Mouse (Mus musculus) limb, embryonic 11.5 days (tissue): ENCODE results near the gene Cpsf4l. TPM values are rescaled to one million over a fixed set of nuclear protein-coding genes. Genes with fewer than 3 reads are reported as not detected.

Source experiments
- ATAC-seq: fragments of 200-750 bp; cut with Nextera tagmentation; 2 replicates; pipeline ENCODE4 v1.8.0; 2017; ENCODE audit warnings: low read depth; ENCODE audit not compliant: insufficient number of reproducible peaks, low FRiP score, low TSS enrichment
- DNase-seq: peaks from one replicate; pipeline ENCODE4 v3.0.0-alpha.2; 2015; ENCODE audit warnings: low spot score
- H3K27ac ChIP-seq: fragments of 300-500 bp; sonication (generic); replicated peaks from 2 replicates; pipeline ENCODE4 v1.5.1; 2014; ENCODE audit warnings: low read depth, mild to moderate bottlenecking, low read length
- H3K27me3 ChIP-seq: fragments of 300-500 bp; sonication (generic); 2 replicates; pipeline ENCODE4 v1.6.1; 2014; ENCODE audit warnings: mild to moderate bottlenecking, low read length, mixed read lengths; ENCODE audit not compliant: control insufficient read depth, insufficient read depth
- H3K36me3 ChIP-seq: fragments of 300-500 bp; sonication (generic); 2 replicates; pipeline ENCODE4 v1.6.1; 2014; ENCODE audit warnings: mild to moderate bottlenecking, low read length, moderate library complexity, mixed read lengths; ENCODE audit not compliant: control insufficient read depth, insufficient read depth
- H3K4me1 ChIP-seq: fragments of 300-500 bp; sonication (generic); 2 replicates; pipeline ENCODE4 v1.6.1; 2014; ENCODE audit warnings: low read length, mixed read lengths; ENCODE audit not compliant: control insufficient read depth, insufficient read depth
- H3K4me2 ChIP-seq: fragments of 300-500 bp; sonication (generic); 2 replicates; pipeline ENCODE4 v1.6.1; 2014; ENCODE audit warnings: low read depth, mild to moderate bottlenecking, moderate library complexity; ENCODE audit not compliant: severe bottlenecking
- H3K4me3 ChIP-seq: fragments of 300-500 bp; sonication (generic); 2 replicates; pipeline ENCODE4 v1.5.1; 2014; ENCODE audit warnings: low read depth, low read length
- H3K9ac ChIP-seq: fragments of 300-500 bp; sonication (generic); 2 replicates; pipeline ENCODE4 v1.6.1; 2014; ENCODE audit warnings: mild to moderate bottlenecking, low read length
- H3K9me3 ChIP-seq: fragments of 300-500 bp; sonication (generic); 2 replicates; pipeline ENCODE4 v1.6.1; 2016; ENCODE audit warnings: low read length; ENCODE audit not compliant: control insufficient read depth
- WGBS: fragments of 180-500 bp; shearing (Covaris S2); extraction: QIAGEN DNeasy Blood & Tissue Kit; methylation state at CpG from one replicate; pipeline ENCODE4 v1.1.7; 2014; 5-methylcytosine and 5-hydroxymethylcytosine counted together
- polyA plus RNA-seq: library from polyadenylated mRNA; unstranded; fragments of >200 nt; fragmentation: Nextera tagmentation; extraction: Ambion mirVana; gene quantifications from 2 replicates; pipeline ENCODE4 v1.2.1, GENCODE M21; 2014

Cpsf4l gene
- polyA plus RNA-seq, 1 experiment from 2014 or later = 0.51 TPM

GRCm38 (mm10) chr11:113730879-113731278 is 21.1 kb upstream of the Cpsf4l start:
- WGBS = 74% methylated on average over 3 of the region's 3 CpGs

GRCm38 (mm10) chr11:113729917-113730316 is 20.1 kb upstream of the Cpsf4l start:
- Histone ChIP-seq H3K4me2 (no peak overlapping the region), H3K9me3 (no peaks in the 10 kb centered on the region), H3K4me3 (no peak overlapping the region), H3K4me1 (peaks cover 40% of the 10 kb centered on the region), H3K27me3 (no peaks in the 10 kb centered on the region), H3K36me3 (peaks cover 28% of the 10 kb centered on the region), H3K9ac (no peak overlapping the region), H3K27ac (no peak overlapping the region)
- DNase-seq (no peak), ATAC-seq (no peak)
- 50% methylated on average over 8 of the region's 8 CpGs for WGBS

More at GRCm38 (mm10) chr11:113730879-113731278, 21.1 kb upstream of the Cpsf4l start:
- H3K27me3 ChIP-seq = no peaks in the 10 kb centered on the region
- H3K27ac ChIP-seq = no peak overlapping the region
- DNase-seq (no peak), ATAC-seq (no peak)
- peaks cover 25% of the 10 kb centered on the region for H3K36me3 ChIP-seq
- no peak overlapping the region for H3K4me2 ChIP-seq
- no peak overlapping the region for H3K9ac ChIP-seq
- H3K4me3 ChIP-seq = no peak overlapping the region
- no peaks in the 10 kb centered on the region for H3K9me3 ChIP-seq
- peaks cover 42% of the 10 kb centered on the region for H3K4me1 ChIP-seq

DNA sequence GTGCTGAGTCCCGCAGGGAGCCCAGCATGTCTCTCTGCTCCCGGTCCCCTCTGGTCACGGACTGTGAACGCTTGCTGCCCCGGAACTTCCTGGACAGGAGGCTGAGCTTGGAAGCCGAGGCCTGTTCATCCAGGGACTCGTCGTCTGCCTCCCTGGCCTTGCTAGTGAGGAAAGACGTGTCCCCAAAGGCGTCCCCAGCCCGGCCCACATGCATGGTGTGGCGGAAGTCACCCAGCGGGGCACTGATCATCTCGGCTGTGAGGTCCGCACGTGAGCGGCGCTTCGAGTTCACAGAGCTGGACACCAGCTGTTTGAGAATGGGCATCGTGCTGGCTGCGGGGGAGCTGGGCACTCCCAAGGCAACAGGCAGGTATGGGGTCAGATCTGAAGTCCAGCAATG is 19.4 kb upstream of the Cpsf4l start:
- peaks cover 28% of the 10 kb centered on the region for H3K36me3 ChIP-seq

DNA sequence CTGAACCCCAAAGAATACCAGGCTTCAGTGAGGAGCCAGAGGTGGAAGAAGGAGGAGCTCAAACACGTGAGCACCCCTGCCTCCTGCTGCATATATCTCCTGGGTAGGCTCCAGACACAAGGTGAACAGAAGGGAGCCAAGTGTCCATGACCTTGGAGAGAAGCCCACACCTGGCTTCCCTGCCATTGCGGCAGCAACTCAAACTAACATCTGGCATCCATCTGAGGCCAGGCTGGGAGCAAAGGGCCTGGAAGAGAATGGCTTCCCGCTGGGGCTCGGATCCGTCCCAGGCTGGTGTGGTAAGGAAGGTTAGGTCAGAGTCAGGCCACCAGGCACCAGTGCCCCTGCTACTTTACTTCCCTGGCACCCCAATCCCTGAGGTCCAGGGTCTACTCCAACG is 18.2 kb upstream of the Cpsf4l start:
- 16% methylated on average over 6 of the region's 6 CpGs for WGBS
- DNase-seq = peak; percentile 75
- no peaks in the 10 kb centered on the region for H3K27me3 ChIP-seq
- H3K27ac ChIP-seq = peak overlapping the region; percentile 17
- H3K4me1 ChIP-seq = peaks cover 38% of the 10 kb centered on the region
- H3K4me2 ChIP-seq = no peak overlapping the region
- peaks cover 28% of the 10 kb centered on the region for H3K36me3 ChIP-seq
- no peaks in the 10 kb centered on the region for H3K9me3 ChIP-seq
- ATAC-seq = peak; percentile 13; the same call in 1 of the 2 replicates
- H3K4me3 ChIP-seq = no peak overlapping the region
- no peak overlapping the region for H3K9ac ChIP-seq

More for the DNA sequence above, 19.4 kb upstream of the Cpsf4l start:
- no peak overlapping the region for H3K4me3 ChIP-seq
- no peaks in the 10 kb centered on the region for H3K27me3 ChIP-seq
- no peak overlapping the region for H3K9ac ChIP-seq
- 0 out of 2 replicates have a peak overlapping the region, but pooled peaks have one; percentile 10 for H3K27ac ChIP-seq
- no peak for ATAC-seq
- no peak overlapping the region for H3K4me2 ChIP-seq
- no peak for DNase-seq
- 87% methylated on average over 21 of the region's 21 CpGs for WGBS
- no peaks in the 10 kb centered on the region for H3K9me3 ChIP-seq
- peaks cover 38% of the 10 kb centered on the region for H3K4me1 ChIP-seq

DNA sequence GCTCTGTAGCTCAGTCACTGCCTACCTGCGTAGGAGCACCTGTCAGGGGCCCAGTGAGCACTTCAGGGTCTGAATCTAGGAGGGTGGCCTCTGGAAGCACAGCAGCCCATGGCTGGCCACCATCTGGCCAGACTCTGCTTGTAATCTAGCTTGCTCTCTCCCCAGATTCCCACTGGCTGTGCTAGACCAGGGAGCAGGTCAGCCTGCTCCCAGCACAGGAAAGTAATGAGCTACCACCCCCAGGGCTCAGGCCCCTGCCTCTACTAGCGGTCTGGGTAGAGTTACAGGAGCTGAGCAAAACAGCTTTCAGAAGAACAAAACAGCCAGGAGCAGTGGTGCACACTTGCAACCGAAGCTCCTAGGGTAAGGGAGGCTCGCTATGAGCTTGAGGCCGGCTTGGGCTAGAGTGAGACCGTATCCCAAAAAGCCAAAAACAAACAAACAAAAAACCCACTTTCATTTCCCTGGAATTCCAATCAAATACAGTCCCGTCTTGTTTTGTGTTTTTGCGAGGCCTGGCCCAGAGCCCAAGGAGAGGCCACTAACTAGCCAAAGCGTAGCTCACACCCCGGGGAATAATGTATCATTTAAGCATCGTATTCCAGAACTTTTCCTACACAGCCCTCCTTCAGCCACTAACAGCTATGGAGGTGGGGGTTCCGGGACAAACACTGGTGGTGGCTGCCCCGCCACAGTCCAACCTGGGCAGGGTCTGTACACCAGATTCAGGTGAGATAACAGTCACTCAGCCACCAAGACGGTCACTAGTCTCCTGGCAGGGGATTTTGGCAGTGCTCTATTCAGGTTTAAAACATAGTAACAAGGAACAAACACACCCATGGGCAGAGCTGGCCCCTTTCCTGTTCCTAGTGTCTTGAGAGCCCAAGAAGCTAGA is 17.4 kb upstream of the Cpsf4l start:
- H3K36me3 ChIP-seq = peaks cover 28% of the 10 kb centered on the region
- no peaks in the 10 kb centered on the region for H3K9me3 ChIP-seq
- H3K27ac ChIP-seq = peak overlapping the region; percentile 17
- DNase-seq (peak; percentile 41), ATAC-seq (no peak)
- peaks cover 38% of the 10 kb centered on the region for H3K4me1 ChIP-seq
- no peak overlapping the region for H3K4me3 ChIP-seq
- 70% methylated on average over 14 of the region's 14 CpGs for WGBS
- no peaks in the 10 kb centered on the region for H3K27me3 ChIP-seq
- no peak overlapping the region for H3K4me2 ChIP-seq
- H3K9ac ChIP-seq = no peak overlapping the region

DNA sequence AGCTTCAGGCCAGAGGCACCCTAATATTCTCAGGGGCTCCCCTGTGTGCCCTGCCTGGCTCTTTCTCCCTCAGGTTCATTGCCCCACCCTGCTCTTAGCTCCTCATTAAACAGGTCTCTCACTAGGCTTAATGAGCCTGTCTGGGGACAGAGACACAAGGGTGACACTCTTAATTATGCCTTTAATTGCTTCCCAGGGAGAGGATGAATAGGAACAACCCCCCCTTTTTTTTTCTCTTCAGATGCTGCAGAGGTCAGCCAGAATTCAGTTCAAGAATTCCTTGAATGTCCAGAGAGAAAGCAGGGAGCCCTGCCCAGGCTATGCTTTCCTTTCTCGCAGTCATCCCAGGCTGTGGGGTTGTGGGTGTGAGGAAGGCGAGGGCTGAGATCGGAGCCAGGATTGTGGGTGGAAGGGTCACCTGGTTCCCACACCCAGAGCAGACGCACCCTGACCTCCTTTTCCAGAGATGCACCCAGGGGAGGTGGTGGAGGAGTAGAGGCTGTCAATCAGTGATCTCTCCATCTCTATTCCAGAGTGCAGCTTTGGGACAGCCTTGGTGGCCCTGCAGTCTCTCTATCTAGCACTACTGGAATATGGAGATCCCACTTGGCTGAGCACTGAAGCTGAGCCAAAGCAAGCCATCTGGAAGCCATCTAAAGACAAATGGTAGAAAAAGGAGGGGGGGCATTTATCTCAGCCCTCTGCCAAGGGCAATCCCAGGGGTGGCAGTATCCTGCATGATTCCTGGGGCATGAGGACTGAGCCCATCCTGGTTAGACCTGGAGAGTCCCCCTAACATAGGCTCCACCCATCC is 15.6 kb upstream of the Cpsf4l start:
- ATAC-seq = no peak
- H3K4me3 ChIP-seq = no peak overlapping the region
- H3K27me3 ChIP-seq = no peaks in the 10 kb centered on the region
- no peak for DNase-seq
- no peak overlapping the region for H3K4me2 ChIP-seq
- H3K9me3 ChIP-seq = no peaks in the 10 kb centered on the region
- WGBS = 93% methylated on average over 4 of the region's 4 CpGs
- H3K4me1 ChIP-seq = peaks cover 32% of the 10 kb centered on the region
- H3K36me3 ChIP-seq = peaks cover 28% of the 10 kb centered on the region
- H3K9ac ChIP-seq = no peak overlapping the region
- H3K27ac ChIP-seq = no peak overlapping the region

GRCm38 (mm10) chr11:113722405-113723090 is 12.7 kb upstream of the Cpsf4l start:
- H3K4me3 ChIP-seq = no peak overlapping the region
- WGBS = 77% methylated on average over 14 of the region's 14 CpGs
- H3K9me3 ChIP-seq = no peaks in the 10 kb centered on the region
- no peak for DNase-seq
- ATAC-seq = no peak
- peaks cover 18% of the 10 kb centered on the region for H3K36me3 ChIP-seq
- H3K9ac ChIP-seq = no peak overlapping the region
- H3K4me1 ChIP-seq = peaks cover 17% of the 10 kb centered on the region
- no peak overlapping the region for H3K4me2 ChIP-seq
- no peak overlapping the region for H3K27ac ChIP-seq
- H3K27me3 ChIP-seq = no peaks in the 10 kb centered on the region
